Mouse (Mus musculus): ENCODE results near the gene Exo5. TPM values are rescaled to one million over a fixed set of nuclear protein-coding genes. Genes with fewer than 3 reads are reported as not detected.

Gene Exo5
- 10 to 100 TPM in 1 of 2 experiments, 1 to 10 TPM in 1; 9.1 to 11.8 TPM for total RNA-seq (2023)

GRCm38 (mm10) chr4:120924554-120925299, at the start of gene Exo5:
Gene Exo5, minus strand, starts transcription at chr4:120925017.

GRCm38 (mm10) chr4:120951428-120951973, 26.7 kb upstream of the Exo5 start, which contains the start of gene Zfp69:
Gene Zfp69, minus strand, starts transcription at chr4:120951699.

Other genes with a start within 250 kb of the Exo5 start
- not detected for gene Kcnq4, start 176.4 kb downstream of the Exo5 start, total RNA-seq (2023)
- gene Nfyc, start 93.4 kb downstream of the Exo5 start, total RNA-seq (2023) = 10 to 100 TPM; 81.2 to 90.3 TPM
- gene Rims3, start 70.2 kb downstream of the Exo5 start, total RNA-seq (2023) = under 1 TPM; 0.56 to 0.58 TPM
- gene Zfp69, start 26.7 kb upstream of the Exo5 start, total RNA-seq (2023) = 1 to 10 TPM; 7.9 to 9.3 TPM
- gene Smap2, start 92.2 kb upstream of the Exo5 start, total RNA-seq (2023) = 100 to 1,000 TPM; 380 to 399 TPM
- not detected for gene Col9a2, start 114.4 kb upstream of the Exo5 start, total RNA-seq (2023)
- gene Zmpste24, start 173.2 kb upstream of the Exo5 start, total RNA-seq (2023) = 10 to 100 TPM; 33.5 to 33.7 TPM
- gene Tmco2, start 184.2 kb upstream of the Exo5 start, total RNA-seq (2023) = not detected